Mouse (Mus musculus) mouse embryonic stem cell (cell line): ENCODE data around the gene Ubr4.
"Not testable (repeated sequence)": the region's sequence is repeated elsewhere in the genome, so short reads cannot be mapped to it uniquely, and the experiment has no call there.

Source experiments
- in situ Hi-C, 2 experiments: fragments of 300-500 bp; cut with MboI; formaldehyde crosslinking; loops; 1 replicate in 1 of 2; 3 replicates in 1 of 2; pipeline ENCODE4 v1.14.3; 2019 to 2020; ENCODE audit warnings: low sequenced_read_pairs in 2 of 2, low pct_unique_long_range_greater_than_20kb in 1 of 2, mixed read lengths in 1 of 2; ENCODE audit not compliant: unreplicated experiment in 1 of 2

Ubr4 gene

GRCm38 (mm10) chr4:139343718-139344117 lies 8.7 kb upstream of the Ubr4 start:
- in situ Hi-C loops = no loop called here

- in situ Hi-C loops = no loop called here
Measured at GRCm38 (mm10) chr4:139345416-139346019, 6.9 kb upstream of the Ubr4 start.

GRCm38 (mm10) chr4:139352832-139353231 lies 423 bp downstream of the Ubr4 start:
- in situ Hi-C loops = no loop called here

GRCm38 (mm10) chr4:139357211-139357610 lies 4.8 kb downstream of the Ubr4 start:
- in situ Hi-C loops = no loop called here

GRCm38 (mm10) chr4:139360761-139361548 lies 8.5 kb downstream of the Ubr4 start:
- in situ Hi-C loops = no loop called here

- in situ Hi-C loops = no loop called here
Measured at GRCm38 (mm10) chr4:139367336-139367735, 14.9 kb downstream of the Ubr4 start.

- in situ Hi-C loops = no loop called here
Measured at GRCm38 (mm10) chr4:139368038-139368437, 15.6 kb downstream of the Ubr4 start.

GRCm38 (mm10) chr4:139373130-139373529 lies 20.7 kb downstream of the Ubr4 start:
- in situ Hi-C loops = no loop called here

GRCm38 (mm10) chr4:139373531-139373930 lies 21.1 kb downstream of the Ubr4 start:
- in situ Hi-C loops = no loop called here

GRCm38 (mm10) chr4:139379719-139380118 lies 27.3 kb downstream of the Ubr4 start:
- in situ Hi-C loops = no loop called here

GRCm38 (mm10) chr4:139380207-139380748 lies 27.9 kb downstream of the Ubr4 start:
- in situ Hi-C loops = no loop called here

GRCm38 (mm10) chr4:139380775-139381451 lies 28.5 kb downstream of the Ubr4 start:
- in situ Hi-C loops = no loop called here

- in situ Hi-C loops = no loop called here
Measured at GRCm38 (mm10) chr4:139381452-139381845, 29.0 kb downstream of the Ubr4 start.

- in situ Hi-C loops = no loop called here
Measured at GRCm38 (mm10) chr4:139382231-139382630, 29.8 kb downstream of the Ubr4 start.

GRCm38 (mm10) chr4:139385841-139386240 lies 33.4 kb downstream of the Ubr4 start:
- in situ Hi-C loops = not testable (repeated sequence)

- in situ Hi-C loops = no loop called here
Measured at GRCm38 (mm10) chr4:139386869-139387319, 34.5 kb downstream of the Ubr4 start.

- in situ Hi-C loops = no loop called here
Measured at GRCm38 (mm10) chr4:139389557-139389956, 37.1 kb downstream of the Ubr4 start.

- in situ Hi-C loops = no loop called here
Measured at GRCm38 (mm10) chr4:139395431-139395830, 43.0 kb downstream of the Ubr4 start.

GRCm38 (mm10) chr4:139400487-139400886 lies 48.1 kb downstream of the Ubr4 start:
- in situ Hi-C loops = no loop called here
